Mouse (Mus musculus): ENCODE data around the gene Peak1. TPM values are rescaled to one million over a fixed set of nuclear protein-coding genes. Genes with fewer than 3 reads are reported as not detected.
A peak's percentile ranks its signal among the peaks of the same experiment; 100 is the strongest.

Gene Peak1
- total and polyA plus RNA-seq, 2 experiments from 2014 or later, result 5.3 to 9.1 TPM

DNA sequence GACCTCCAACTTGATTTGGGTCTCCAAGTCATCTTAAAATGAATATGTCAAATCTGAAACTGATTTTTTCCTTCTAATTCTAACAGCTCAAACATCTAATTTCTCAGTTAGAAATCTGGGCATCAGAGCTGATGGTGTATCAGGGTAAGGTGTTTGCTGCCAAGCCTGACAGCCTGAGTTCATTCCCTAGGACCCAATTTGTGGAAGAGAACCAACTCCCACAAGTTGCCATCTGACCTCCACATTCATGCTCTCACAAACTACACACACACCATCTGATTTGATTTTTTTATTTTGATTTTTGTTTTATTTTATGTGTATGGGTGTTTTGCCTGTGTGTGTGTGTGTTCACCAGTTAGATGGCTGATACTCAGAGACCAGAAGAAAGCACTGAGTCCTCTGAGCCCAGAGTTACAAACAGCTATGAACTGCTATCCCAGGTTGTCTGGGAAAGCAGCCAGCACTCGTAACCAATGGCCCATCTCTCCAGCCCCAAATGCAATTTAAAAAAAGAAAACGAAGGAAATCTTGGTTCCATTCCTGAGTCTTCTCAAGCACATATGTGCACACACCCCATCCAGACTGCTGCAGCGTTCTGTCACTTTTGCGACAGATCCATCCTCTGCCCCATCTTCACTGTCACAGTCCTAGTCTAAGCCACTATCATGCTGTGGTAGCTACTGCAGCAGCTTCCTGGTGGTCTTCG, 18.1 kb upstream of the Peak1 start:
- DNase-seq (ENCODE audit: low spot score), result peak; percentile 40
- Histone ChIP-seq H3K27me3 (ENCODE audit: insufficient read depth, low read length) (no peaks in the 10 kb centered on the region), H3K27ac (no peak overlapping the region), H3K9ac (replicated peaks; ENCODE audit: low read length) (no peak overlapping the region), H3K36me3 (ENCODE audit: insufficient read depth, low read length) (no peaks in the 10 kb centered on the region), H3K9me3 (ENCODE audit: low read length) (no peaks in the 10 kb centered on the region), H3K4me2 (ENCODE audit: low read depth, low read length) (no peak overlapping the region), H3K4me3 (ENCODE audit: low read length) (no peak overlapping the region), H3K4me1 (ENCODE audit: insufficient read depth, low read length) (no peaks in the 10 kb centered on the region)
- no peak for TF ChIP-seq CTCF (IDR thresholded peaks at IDR 0.05; ENCODE audit: low read depth)
- 68% methylated on average over 5 of the region's 5 CpGs for WGBS
- ATAC-seq, result no peak

DNA sequence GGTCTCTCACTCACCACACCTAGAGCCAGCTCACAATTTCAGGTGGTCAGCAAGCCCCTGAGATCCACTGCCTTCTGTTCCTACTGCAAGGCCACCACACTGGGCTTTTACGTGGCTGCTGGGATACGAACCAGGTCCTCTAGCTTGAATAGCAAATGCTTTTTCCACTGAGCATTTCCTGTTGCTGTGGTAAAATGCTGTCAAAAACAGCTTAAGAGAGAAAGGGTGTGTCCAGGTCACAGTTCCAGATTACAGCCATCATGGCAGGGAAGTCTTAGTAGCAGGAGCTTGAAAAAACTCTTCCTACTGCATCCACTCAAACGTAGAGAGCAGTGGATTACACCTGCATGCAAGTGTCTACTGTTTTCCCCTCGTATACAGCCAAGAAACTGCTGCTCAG, 7.0 kb upstream of the Peak1 start:
- no peak overlapping the region for H3K27ac ChIP-seq
- no peak for DNase-seq (ENCODE audit: low spot score)
- H3K4me2 ChIP-seq (ENCODE audit: low read depth, low read length), result no peak overlapping the region
- H3K36me3 ChIP-seq (ENCODE audit: insufficient read depth, low read length), result no peaks in the 10 kb centered on the region
- no peak for TF ChIP-seq CTCF (IDR thresholded peaks at IDR 0.05; ENCODE audit: low read depth)
- peaks cover 19% of the 10 kb centered on the region; the same call in 1 of the 2 replicates for H3K4me1 ChIP-seq (ENCODE audit: insufficient read depth, low read length)
- no peak overlapping the region for H3K9ac ChIP-seq (replicated peaks; ENCODE audit: low read length)
- H3K4me3 ChIP-seq (ENCODE audit: low read length), result no peak overlapping the region
- H3K27me3 ChIP-seq (ENCODE audit: insufficient read depth, low read length), result no peaks in the 10 kb centered on the region
- H3K9me3 ChIP-seq (ENCODE audit: low read length), result no peaks in the 10 kb centered on the region
- no peak for ATAC-seq
- 70% methylated on average over 4 of the region's 4 CpGs for WGBS

DNA sequence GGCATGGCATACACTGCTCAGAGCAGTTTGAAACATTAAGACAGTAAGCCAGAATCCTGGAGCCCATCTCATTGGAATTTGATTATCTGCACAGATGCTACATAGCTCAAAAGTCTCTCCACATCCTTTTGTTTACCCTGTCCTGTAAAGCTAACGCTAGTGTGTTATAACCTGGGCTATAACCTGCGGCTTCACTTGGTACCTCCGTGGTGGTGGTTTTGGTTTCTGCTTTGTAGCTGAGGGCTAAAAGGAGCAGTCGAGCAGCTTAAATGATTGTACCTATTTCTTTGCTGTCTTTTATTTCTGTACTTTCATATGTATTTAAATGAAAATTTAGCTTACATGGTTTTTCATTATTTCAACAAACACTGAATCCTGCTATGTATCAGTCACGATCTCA, 4.1 kb upstream of the Peak1 start:
- Histone ChIP-seq H3K9me3 (ENCODE audit: low read length) (no peaks in the 10 kb centered on the region), H3K9ac (replicated peaks; ENCODE audit: low read length) (no peak overlapping the region), H3K4me3 (ENCODE audit: low read length) (no peak overlapping the region), H3K27me3 (ENCODE audit: insufficient read depth, low read length) (no peaks in the 10 kb centered on the region), H3K36me3 (ENCODE audit: insufficient read depth, low read length) (no peaks in the 10 kb centered on the region), H3K4me2 (ENCODE audit: low read depth, low read length) (no peak overlapping the region), H3K4me1 (ENCODE audit: insufficient read depth, low read length) (peaks cover 22% of the 10 kb centered on the region; the same call in 1 of the 2 replicates), H3K27ac (no peak overlapping the region)
- TF ChIP-seq CTCF (IDR thresholded peaks at IDR 0.05; ENCODE audit: low read depth), result no peak
- ATAC-seq, result no peak
- WGBS, result 82% methylated on average over 5 of the region's 5 CpGs
- DNase-seq (ENCODE audit: low spot score), result no peak

DNA sequence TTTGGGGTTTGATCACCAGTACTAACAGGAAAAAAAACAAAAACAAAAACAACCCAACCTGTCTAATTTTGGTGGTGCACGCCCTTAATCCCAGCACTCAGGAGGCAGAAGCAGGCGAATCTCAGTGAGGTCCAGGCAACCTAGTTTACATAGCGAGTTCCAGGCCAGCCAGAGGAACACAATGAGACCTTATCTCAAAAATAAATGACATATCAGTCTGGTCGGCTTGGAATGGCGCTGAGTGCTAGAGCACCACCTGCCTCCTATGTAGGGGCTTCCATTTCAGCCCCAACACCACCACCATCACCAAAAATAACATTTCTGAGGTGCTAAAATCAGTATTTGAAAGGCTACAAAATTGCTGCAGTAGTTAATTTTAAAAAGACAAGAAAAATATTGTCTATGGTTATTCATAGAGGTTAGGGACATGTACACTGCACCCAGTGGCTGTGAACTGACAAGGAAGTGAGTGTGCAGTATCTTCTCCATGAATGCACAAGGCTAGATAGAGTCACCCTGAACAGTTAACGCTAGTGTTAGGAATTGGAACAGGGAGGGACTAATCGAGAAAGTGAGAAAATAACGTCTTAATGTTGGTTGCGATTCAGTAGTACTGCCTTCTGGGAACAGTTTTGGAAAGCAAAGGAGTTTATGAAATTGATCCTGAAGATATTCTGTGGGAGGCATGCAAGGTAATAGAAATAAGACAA, 3.2 kb upstream of the Peak1 start:
- 86% methylated on average over 9 of the region's 9 CpGs for WGBS
- Histone ChIP-seq H3K36me3 (ENCODE audit: insufficient read depth, low read length) (no peaks in the 10 kb centered on the region), H3K4me3 (ENCODE audit: low read length) (no peak overlapping the region), H3K4me1 (ENCODE audit: insufficient read depth, low read length) (peaks cover 22% of the 10 kb centered on the region; the same call in 1 of the 2 replicates), H3K9me3 (ENCODE audit: low read length) (no peaks in the 10 kb centered on the region), H3K27ac (no peak overlapping the region), H3K27me3 (ENCODE audit: insufficient read depth, low read length) (no peaks in the 10 kb centered on the region), H3K9ac (replicated peaks; ENCODE audit: low read length) (0 out of 2 replicates have a peak overlapping the region, but pooled peaks have one; percentile 10), H3K4me2 (ENCODE audit: low read depth, low read length) (no peak overlapping the region)
- no peak for TF ChIP-seq CTCF (IDR thresholded peaks at IDR 0.05; ENCODE audit: low read depth)
- ATAC-seq (no peak), DNase-seq (ENCODE audit: low spot score) (no peak)

DNA sequence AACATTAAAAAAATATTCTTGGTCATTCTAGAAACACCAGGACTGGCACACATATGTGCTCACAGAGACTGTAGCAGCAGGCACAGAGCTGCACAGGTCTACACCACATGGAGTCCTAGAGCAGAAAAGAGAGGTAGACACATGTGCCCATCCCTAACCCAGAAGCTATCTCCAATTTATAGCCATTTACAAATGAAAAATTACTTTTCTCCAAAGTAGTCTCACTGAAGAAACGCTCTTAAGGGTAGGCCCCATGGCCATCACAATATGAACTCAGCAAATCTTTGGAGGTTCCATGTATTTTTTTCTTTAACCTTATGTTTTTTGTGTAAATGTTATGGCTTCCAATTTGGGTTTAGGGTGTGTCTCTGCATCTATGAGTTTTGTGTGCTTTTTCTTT, 2.4 kb upstream of the Peak1 start:
- Histone ChIP-seq H3K4me3 (ENCODE audit: low read length) (no peak overlapping the region), H3K9me3 (ENCODE audit: low read length) (no peaks in the 10 kb centered on the region), H3K27me3 (ENCODE audit: insufficient read depth, low read length) (no peaks in the 10 kb centered on the region), H3K4me2 (ENCODE audit: low read depth, low read length) (peak overlapping the region; percentile 78; the same call in 1 of the 2 replicates), H3K36me3 (ENCODE audit: insufficient read depth, low read length) (no peaks in the 10 kb centered on the region), H3K4me1 (ENCODE audit: insufficient read depth, low read length) (peaks cover 22% of the 10 kb centered on the region; the same call in 1 of the 2 replicates), H3K9ac (replicated peaks; ENCODE audit: low read length) (no peak overlapping the region), H3K27ac (no peak overlapping the region)
- 97% methylated on average over 1 of the region's 1 CpGs for WGBS
- DNase-seq (ENCODE audit: low spot score) (no peak), ATAC-seq (no peak)
- TF ChIP-seq CTCF (IDR thresholded peaks at IDR 0.05; ENCODE audit: low read depth), result no peak

DNA sequence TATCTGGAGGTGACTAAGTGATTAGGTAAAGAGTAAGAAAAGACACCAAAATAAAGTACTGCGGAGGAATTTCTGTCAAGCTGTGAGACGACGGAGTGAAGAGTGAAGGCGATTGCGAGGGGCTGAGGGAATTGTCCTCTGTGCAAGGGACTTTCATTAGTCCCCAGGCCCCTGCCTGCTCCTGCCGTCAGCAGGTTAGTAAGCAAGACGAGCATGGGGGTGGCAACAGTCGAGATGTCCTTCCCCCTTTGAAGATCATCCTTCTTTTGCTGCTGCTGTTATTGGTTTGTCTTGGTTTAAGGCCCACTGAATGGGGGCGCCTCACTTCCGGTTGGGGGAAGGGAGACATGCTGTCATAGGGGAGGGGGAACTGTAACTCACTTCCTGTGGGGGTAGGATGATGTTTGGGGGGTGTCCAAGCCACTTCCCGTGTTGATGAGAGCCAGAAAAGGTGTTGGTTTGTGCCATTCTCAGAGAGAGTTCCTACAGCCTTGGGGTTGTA, 922 bp upstream of the Peak1 start:
- no peaks in the 10 kb centered on the region for H3K9me3 ChIP-seq (ENCODE audit: low read length)
- H3K27ac ChIP-seq, result peak overlapping the region; percentile 95
- H3K27me3 ChIP-seq (ENCODE audit: insufficient read depth, low read length), result no peaks in the 10 kb centered on the region
- H3K9ac ChIP-seq (replicated peaks; ENCODE audit: low read length), result peak overlapping the region; percentile 75
- TF ChIP-seq CTCF (IDR thresholded peaks at IDR 0.05; ENCODE audit: low read depth), result peak; percentile 21; the same call in 1 of the 2 replicates
- H3K4me2 ChIP-seq (ENCODE audit: low read depth, low read length), result peak overlapping the region; percentile 78
- DNase-seq (ENCODE audit: low spot score), result peak; percentile 91
- no peaks in the 10 kb centered on the region for H3K36me3 ChIP-seq (ENCODE audit: insufficient read depth, low read length)
- 0 out of 2 replicates have a peak, but pooled peaks cover 18% of the 10 kb centered on the region for H3K4me1 ChIP-seq (ENCODE audit: insufficient read depth, low read length)
- H3K4me3 ChIP-seq (ENCODE audit: low read length), result peak overlapping the region; percentile 81
- WGBS, result under 1% methylated on average over 11 of the region's 11 CpGs
- peak; percentile 62 for ATAC-seq

All from hindbrain, postnatal 0 days (tissue).